Mouse (Mus musculus) embryonic fibroblast, embryonic 13.5 days (primary cell): ENCODE results near the gene Pitpnc1.

Source experiments
- CTCF ChIP-seq: IDR thresholded peaks from 2 replicates; pipeline ENCODE4 v1.5.1; 2011; ENCODE audit warnings: mild to moderate bottlenecking, control low read depth, low read length, moderate library complexity, borderline replicate concordance; ENCODE audit not compliant: insufficient read depth
- POLR2A ChIP-seq: IDR thresholded peaks from 2 replicates; pipeline ENCODE4 v1.6.1; 2011; ENCODE audit warnings: low read depth, mild to moderate bottlenecking, control low read depth, low read length, moderate library complexity

DNA sequence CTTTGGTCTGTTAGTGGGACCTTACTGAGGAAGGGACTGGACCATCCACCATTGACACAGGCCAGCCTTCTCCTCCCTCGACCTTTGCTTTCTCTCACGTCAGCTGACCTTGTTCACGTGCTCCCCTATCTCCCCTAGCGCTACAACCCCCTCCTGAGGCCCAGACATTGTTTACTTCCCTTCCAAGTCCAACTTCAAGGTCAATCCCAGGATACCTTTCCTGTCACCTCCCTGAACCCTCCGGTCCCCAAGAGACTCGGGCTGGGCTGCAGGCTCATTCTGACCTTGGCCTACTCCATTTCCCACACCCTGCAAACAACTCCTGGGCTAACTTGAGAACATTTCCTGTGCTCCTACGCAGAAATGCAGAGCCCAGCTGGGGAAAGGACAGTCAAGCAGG, 193.6 kb downstream of the Pitpnc1 start:
- TF ChIP-seq POLR2A (no peak), CTCF (no peak)
